Mouse (Mus musculus): Measurements from ENCODE around the gene Ptpro. TPM values are rescaled to one million over a fixed set of nuclear protein-coding genes. Genes with fewer than 3 reads are reported as not detected.

Ptpro gene
- polyA plus RNA-seq, 1 experiment from 2014 or later = 48.9 TPM

DNA sequence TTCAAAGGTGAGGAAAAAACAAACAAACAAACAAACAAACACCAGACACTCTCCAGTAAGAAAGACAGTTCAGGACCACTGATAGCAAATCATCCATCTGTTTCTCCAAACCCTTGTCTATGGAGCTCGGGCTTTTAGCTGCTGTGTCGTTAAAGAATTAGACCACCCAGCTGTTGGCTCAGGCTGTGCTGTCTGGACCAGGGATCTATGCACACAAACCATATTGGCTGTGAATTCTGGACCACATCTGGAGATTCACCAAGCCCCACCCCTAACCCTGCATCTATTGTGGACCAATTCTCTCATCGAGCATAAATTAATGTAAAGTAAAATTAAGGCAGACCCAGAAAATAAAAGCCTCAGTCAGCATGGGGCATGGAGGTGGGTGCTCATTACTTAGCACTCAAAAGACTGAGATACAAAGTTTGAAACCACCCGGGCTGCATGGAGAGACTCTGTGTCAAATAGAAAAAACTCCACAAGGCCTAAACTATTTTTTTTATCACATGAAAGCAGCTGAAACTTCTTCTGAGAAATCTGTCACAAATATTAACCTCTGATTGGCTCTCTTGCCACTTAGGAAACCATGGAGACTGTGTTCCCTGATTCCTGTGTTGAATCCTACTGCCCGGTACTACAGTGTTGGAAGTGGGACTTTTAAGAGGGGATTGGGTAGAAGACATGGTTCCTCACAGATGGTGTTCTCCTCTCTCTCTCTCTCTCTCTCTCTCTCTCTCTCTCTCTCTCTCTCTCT is 91.7 kb downstream of the Ptpro start:
- ATAC-seq (ENCODE audit: low FRiP score, low read depth) = no peak
- H3K9me3 ChIP-seq = no peaks in the 10 kb centered on the region
- WGBS = 52% methylated on average over 5 of the region's 5 CpGs
- no peaks in the 10 kb centered on the region for H3K27me3 ChIP-seq
- no peak overlapping the region for H3K9ac ChIP-seq
- no peak overlapping the region for H3K4me2 ChIP-seq
- no peak overlapping the region for H3K27ac ChIP-seq (replicated peaks)
- no peaks in the 10 kb centered on the region for H3K36me3 ChIP-seq
- 0 out of 2 replicates have a peak, but pooled peaks cover 10% of the 10 kb centered on the region for H3K4me1 ChIP-seq (replicated peaks)
- H3K4me3 ChIP-seq = no peak overlapping the region

DNA sequence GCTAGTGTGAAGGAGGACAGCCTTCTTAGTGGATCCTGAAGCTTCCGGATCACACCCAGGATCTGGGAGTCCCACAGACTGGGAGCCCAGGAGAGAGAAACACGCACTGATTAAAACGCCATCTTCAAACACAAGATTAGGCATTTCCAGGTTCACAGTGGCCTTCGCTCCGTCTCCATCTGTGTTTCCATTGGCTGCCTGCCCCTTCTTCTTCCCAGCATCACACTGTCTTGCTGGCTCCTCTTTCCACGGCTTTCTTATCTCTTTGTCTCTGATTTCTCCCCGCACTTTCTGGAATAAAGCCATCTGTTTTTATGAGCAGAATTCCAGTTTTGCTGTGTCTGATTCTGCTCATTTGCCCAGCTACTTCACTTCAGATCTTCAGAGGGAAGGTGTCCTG is 108.0 kb downstream of the Ptpro start:
- H3K9me3 ChIP-seq = no peaks in the 10 kb centered on the region
- no peak overlapping the region for H3K4me2 ChIP-seq
- no peak overlapping the region for H3K4me3 ChIP-seq
- H3K9ac ChIP-seq = no peak overlapping the region
- 78% methylated on average over 7 of the region's 7 CpGs for WGBS
- peaks cover 8% of the 10 kb centered on the region for H3K4me1 ChIP-seq (replicated peaks)
- no peak for ATAC-seq (ENCODE audit: low FRiP score, low read depth)
- no peak overlapping the region for H3K27ac ChIP-seq (replicated peaks)
- no peaks in the 10 kb centered on the region for H3K27me3 ChIP-seq
- H3K36me3 ChIP-seq = no peaks in the 10 kb centered on the region

DNA sequence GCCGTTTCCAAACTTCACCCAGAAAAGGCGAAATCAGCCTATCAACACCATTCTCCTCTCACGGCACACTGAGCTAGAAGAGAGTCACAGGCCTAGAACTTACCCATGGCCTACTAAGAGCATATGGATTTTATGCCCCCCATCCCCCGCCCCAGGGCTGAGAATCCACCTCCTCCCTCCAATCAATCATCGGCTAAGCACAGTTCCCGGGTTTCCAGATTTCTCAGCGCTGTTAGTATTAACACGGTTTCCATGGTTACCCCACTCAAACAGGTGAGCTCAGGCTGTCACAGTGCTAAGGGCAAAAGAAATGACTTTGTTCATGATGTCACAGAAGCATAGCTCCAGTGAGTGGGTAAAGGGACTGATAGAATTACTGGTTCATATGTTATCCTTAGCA is 110.1 kb downstream of the Ptpro start:
- Histone ChIP-seq H3K27me3 (no peaks in the 10 kb centered on the region), H3K4me1 (replicated peaks) (peaks cover 8% of the 10 kb centered on the region), H3K4me3 (no peak overlapping the region), H3K9ac (no peak overlapping the region), H3K27ac (replicated peaks) (no peak overlapping the region), H3K4me2 (no peak overlapping the region), H3K9me3 (no peaks in the 10 kb centered on the region), H3K36me3 (no peaks in the 10 kb centered on the region)
- ATAC-seq (ENCODE audit: low FRiP score, low read depth) = peak; percentile 62; the same call in 1 of the 2 replicates
- 51% methylated on average over 8 of the region's 8 CpGs for WGBS

DNA sequence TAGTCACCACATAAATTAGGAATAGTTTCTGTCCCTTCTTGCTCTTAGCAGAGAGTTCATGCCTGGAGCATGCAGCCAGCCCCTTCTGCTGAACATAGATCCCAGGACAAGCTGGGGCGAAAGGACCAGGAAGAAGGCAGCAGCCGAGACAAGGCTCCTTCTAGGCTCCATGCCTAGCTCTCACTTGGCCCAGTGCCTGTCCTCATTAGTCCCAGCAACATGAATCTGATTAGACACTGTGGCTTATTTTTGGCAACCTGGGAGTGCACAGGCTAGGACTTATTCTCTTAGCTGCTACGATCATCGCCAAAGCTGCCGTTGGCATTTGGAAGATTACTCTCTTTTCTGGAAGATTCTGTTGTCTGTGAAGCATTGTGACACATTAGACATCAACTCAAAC is 112.6 kb downstream of the Ptpro start:
- Histone ChIP-seq H3K27ac (replicated peaks) (no peak overlapping the region), H3K4me2 (no peak overlapping the region), H3K36me3 (no peaks in the 10 kb centered on the region), H3K9me3 (no peaks in the 10 kb centered on the region), H3K27me3 (no peaks in the 10 kb centered on the region), H3K9ac (no peak overlapping the region), H3K4me1 (replicated peaks) (peaks cover 8% of the 10 kb centered on the region), H3K4me3 (no peak overlapping the region)
- WGBS = 61% methylated on average over 5 of the region's 5 CpGs
- ATAC-seq (ENCODE audit: low FRiP score, low read depth) = peak; percentile 63; the same call in 1 of the 2 replicates

DNA sequence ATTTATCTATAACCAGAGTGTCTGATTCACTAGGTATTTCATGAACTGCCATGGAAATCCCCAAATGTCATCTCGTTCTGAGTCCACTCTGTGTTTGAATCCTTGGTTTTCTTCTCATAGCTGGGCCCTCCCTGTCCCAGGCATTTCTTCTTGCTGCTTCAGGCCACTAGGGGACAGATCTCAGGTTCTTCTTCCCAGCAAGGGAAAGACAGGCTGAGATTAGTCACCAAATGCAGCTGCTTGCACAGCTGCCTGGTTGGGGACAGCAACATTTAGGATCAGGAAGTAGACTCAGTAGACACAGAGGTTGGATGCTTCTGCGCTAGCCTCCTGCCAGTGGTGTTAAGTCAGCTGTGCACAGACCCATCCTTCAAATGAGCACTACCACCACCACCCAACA is 113.5 kb downstream of the Ptpro start:
- ATAC-seq (ENCODE audit: low FRiP score, low read depth) = no peak
- H3K4me1 ChIP-seq (replicated peaks) = peaks cover 8% of the 10 kb centered on the region
- no peaks in the 10 kb centered on the region for H3K9me3 ChIP-seq
- H3K4me3 ChIP-seq = no peak overlapping the region
- H3K4me2 ChIP-seq = no peak overlapping the region
- H3K9ac ChIP-seq = no peak overlapping the region
- 82% methylated on average over 2 of the region's 2 CpGs for WGBS
- no peaks in the 10 kb centered on the region for H3K27me3 ChIP-seq
- no peaks in the 10 kb centered on the region for H3K36me3 ChIP-seq
- no peak overlapping the region for H3K27ac ChIP-seq (replicated peaks)

DNA sequence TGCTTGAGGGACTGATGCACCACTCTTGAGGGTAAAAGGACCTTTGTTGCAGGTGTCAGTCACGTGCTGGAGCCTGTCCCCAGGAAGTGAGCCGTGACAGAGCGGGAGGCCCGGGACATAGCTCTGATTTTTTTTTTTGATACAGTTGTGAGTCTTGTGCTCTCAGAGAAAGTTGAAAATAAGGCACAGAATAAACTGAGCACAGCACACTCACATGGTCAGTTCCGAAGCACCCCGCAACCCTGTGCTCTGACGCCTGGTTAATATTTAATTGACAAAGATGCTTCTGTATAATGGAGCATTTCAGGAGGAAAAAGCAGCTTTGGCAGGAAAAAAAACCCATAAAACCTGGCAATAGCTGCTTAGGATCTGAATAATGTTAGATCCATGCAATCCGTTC is 118.6 kb downstream of the Ptpro start:
- Histone ChIP-seq H3K9me3 (no peaks in the 10 kb centered on the region), H3K36me3 (no peaks in the 10 kb centered on the region), H3K27me3 (no peaks in the 10 kb centered on the region), H3K9ac (no peak overlapping the region), H3K4me3 (no peak overlapping the region), H3K27ac (replicated peaks) (no peak overlapping the region), H3K4me2 (no peak overlapping the region), H3K4me1 (replicated peaks) (no peaks in the 10 kb centered on the region)
- WGBS = 62% methylated on average over 8 of the region's 8 CpGs
- no peak for ATAC-seq (ENCODE audit: low FRiP score, low read depth)

DNA sequence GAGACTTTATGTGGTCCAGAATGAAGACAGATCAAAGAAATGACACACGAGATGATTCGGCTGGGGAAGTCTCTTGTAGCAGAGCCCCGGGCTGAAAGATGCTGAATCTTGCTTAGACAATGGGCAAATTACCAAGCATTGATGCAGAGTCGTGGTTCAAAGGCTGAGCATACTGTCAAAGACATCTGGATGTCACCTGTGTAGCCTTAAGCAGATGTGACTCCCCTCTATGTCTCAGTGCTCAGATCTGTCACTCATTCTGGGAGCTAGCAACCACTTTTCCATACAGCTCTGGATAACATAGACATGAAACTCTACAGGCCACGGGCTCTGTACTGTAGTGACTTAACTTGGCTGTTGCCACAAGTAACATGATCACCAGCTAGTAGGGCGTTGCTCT is 119.3 kb downstream of the Ptpro start:
- 64% methylated on average over 6 of the region's 6 CpGs for WGBS
- H3K27me3 ChIP-seq = no peaks in the 10 kb centered on the region
- no peak overlapping the region for H3K4me2 ChIP-seq
- no peaks in the 10 kb centered on the region for H3K4me1 ChIP-seq (replicated peaks)
- no peak overlapping the region for H3K4me3 ChIP-seq
- H3K9me3 ChIP-seq = no peaks in the 10 kb centered on the region
- no peak overlapping the region for H3K9ac ChIP-seq
- H3K36me3 ChIP-seq = no peaks in the 10 kb centered on the region
- no peak overlapping the region for H3K27ac ChIP-seq (replicated peaks)
- ATAC-seq (ENCODE audit: low FRiP score, low read depth) = no peak

DNA sequence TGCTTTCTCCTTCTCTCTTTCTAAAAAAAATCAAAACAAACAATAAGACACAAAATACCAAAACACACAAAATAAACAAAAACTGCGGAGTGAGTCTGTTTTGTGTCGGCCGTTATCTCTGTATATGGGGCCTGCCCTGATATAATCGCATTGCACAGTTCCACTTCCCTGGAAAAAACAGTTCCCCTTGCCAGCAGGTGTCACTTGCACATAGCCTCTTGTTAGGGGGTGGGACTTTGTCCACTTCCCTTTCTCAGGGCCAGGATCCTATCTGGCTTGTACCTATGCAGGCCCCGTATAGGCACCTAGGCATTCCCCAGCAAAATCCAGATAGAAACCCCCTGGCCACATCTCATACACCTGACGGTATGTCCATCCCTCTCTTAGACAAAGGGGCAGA is 121.8 kb downstream of the Ptpro start:
- Histone ChIP-seq H3K36me3 (no peaks in the 10 kb centered on the region), H3K27ac (replicated peaks) (no peak overlapping the region), H3K9me3 (no peaks in the 10 kb centered on the region), H3K4me3 (no peak overlapping the region), H3K4me2 (no peak overlapping the region), H3K27me3 (no peaks in the 10 kb centered on the region), H3K9ac (no peak overlapping the region), H3K4me1 (replicated peaks) (no peaks in the 10 kb centered on the region)
- WGBS = 90% methylated on average over 6 of the region's 6 CpGs
- no peak for ATAC-seq (ENCODE audit: low FRiP score, low read depth)

DNA sequence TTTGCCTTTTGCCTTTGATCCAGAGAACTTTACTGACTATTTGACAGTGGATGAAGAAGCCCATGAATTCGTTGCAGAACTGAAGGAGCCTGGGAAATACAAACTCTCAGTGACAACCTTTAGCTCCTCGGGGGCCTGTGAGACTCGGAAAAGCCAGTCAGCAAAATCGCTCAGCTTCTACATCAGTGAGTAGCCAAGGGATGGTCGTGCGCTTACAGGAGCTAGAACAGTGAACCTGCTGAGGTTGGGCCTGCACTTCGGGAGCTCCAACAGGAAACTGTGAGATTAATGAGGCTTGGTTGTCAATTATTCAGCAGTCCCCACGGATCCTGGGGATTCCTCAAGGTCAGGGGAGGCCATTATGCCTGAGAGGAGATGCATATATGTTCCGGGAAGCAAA is 130.4 kb downstream of the Ptpro start:
- no peak overlapping the region for H3K9ac ChIP-seq
- no peak overlapping the region for H3K27ac ChIP-seq (replicated peaks)
- 50% methylated on average over 9 of the region's 9 CpGs for WGBS
- no peak overlapping the region for H3K4me2 ChIP-seq
- no peaks in the 10 kb centered on the region for H3K9me3 ChIP-seq
- 0 out of 2 replicates have a peak, but pooled peaks have one; percentile 11 for ATAC-seq (ENCODE audit: low FRiP score, low read depth)
- no peaks in the 10 kb centered on the region for H3K27me3 ChIP-seq
- no peaks in the 10 kb centered on the region for H3K4me1 ChIP-seq (replicated peaks)
- H3K4me3 ChIP-seq = no peak overlapping the region
- H3K36me3 ChIP-seq = peaks cover 12% of the 10 kb centered on the region

DNA sequence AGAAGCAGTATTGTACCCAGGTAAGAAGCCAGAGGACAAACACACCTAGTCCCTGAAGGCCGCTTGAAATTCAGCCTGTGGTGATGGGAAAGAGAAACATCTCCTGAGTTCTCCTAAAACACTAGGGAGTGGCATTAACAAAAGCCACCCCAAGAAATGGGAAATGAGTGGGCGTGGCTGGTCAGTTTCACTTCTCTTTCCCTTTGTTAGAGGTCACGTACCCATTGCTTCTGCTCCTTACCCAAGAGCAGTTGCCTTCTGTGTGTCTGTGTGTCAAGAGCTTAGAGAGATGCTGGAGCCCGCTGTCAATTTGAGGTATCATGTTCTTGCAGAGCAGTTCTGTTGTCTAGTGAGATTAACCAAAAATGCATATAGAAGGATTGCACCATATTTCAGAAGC is 134.2 kb downstream of the Ptpro start:
- no peak overlapping the region for H3K27ac ChIP-seq (replicated peaks)
- H3K36me3 ChIP-seq = peaks cover 12% of the 10 kb centered on the region
- no peaks in the 10 kb centered on the region for H3K27me3 ChIP-seq
- WGBS = 88% methylated on average over 4 of the region's 4 CpGs
- H3K4me2 ChIP-seq = no peak overlapping the region
- H3K9ac ChIP-seq = no peak overlapping the region
- no peak for ATAC-seq (ENCODE audit: low FRiP score, low read depth)
- H3K9me3 ChIP-seq = no peaks in the 10 kb centered on the region
- H3K4me3 ChIP-seq = no peak overlapping the region
- no peaks in the 10 kb centered on the region for H3K4me1 ChIP-seq (replicated peaks)

DNA sequence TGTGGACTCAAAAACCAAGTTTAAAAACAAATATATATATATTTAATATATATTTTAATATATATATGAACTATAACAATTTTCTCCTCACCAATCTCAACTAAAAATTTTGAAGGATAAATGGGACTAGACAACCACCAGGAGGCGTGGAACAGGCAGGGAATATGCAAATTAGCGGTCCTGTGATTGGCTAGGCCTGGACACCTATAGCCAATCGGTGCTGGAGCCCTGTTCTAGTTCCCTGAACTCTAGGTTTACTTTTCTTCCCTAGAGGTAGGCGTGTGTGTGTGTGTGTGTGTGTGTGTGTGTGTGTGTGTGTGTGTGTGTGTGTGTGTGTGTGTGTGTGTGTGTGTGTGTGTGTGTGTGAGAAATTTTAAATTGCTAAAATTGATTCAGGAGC is 134.8 kb downstream of the Ptpro start:
- Histone ChIP-seq H3K4me1 (replicated peaks) (no peaks in the 10 kb centered on the region), H3K27me3 (no peaks in the 10 kb centered on the region), H3K9me3 (no peaks in the 10 kb centered on the region), H3K9ac (no peak overlapping the region), H3K27ac (replicated peaks) (no peak overlapping the region), H3K4me2 (no peak overlapping the region), H3K4me3 (no peak overlapping the region), H3K36me3 (peaks cover 16% of the 10 kb centered on the region)
- no peak for ATAC-seq (ENCODE audit: low FRiP score, low read depth)
- 53% methylated on average over 3 of the region's 4 CpGs for WGBS

DNA sequence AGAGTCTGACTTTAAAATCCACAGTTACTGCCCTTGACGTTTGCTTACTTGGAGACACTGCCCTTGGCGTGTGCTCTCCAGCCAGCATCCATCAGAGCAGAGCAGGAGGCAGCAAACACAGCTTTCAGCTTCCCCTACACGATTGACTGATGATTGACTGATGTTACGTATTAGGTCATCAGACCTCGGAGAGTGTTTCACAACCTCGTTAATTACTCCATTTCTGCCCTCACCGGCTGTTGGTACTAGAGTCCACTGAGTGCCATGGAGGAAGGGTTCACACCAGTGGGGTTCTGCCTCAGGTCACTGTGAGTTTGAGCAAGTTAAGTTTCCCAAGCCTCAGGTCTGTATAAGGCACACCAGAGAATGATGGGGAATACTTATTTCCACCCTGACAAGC is 143.0 kb downstream of the Ptpro start:
- no peak for ATAC-seq (ENCODE audit: low FRiP score, low read depth)
- no peaks in the 10 kb centered on the region for H3K27me3 ChIP-seq
- H3K27ac ChIP-seq (replicated peaks) = no peak overlapping the region
- no peak overlapping the region for H3K4me2 ChIP-seq
- no peaks in the 10 kb centered on the region for H3K9me3 ChIP-seq
- WGBS = 88% methylated on average over 7 of the region's 7 CpGs
- H3K4me3 ChIP-seq = no peak overlapping the region
- peaks cover 9% of the 10 kb centered on the region; the same call in 1 of the 2 replicates for H3K36me3 ChIP-seq
- no peak overlapping the region for H3K9ac ChIP-seq
- no peaks in the 10 kb centered on the region for H3K4me1 ChIP-seq (replicated peaks)

Data from hindbrain, embryonic 15.5 days (tissue).